Mouse (Mus musculus) brain, embryonic 14.5 days (tissue): ENCODE data around the gene Slc9a4.

Experiments
- CTCF ChIP-seq: fragments of 200-500 bp; IDR thresholded peaks from 2 replicates; pipeline ENCODE4 v1.5.1; 2012; ENCODE audit warnings: inconsistent platforms, mild to moderate bottlenecking, moderate library complexity, borderline replicate concordance; ENCODE audit not compliant: insufficient read depth, insufficient read length; ENCODE audit errors: extremely low read depth
- POLR2A ChIP-seq: fragments of 200-500 bp; IDR thresholded peaks from 2 replicates; pipeline ENCODE4 v1.6.1; 2012; ENCODE audit warnings: mild to moderate bottlenecking, inconsistent platforms, borderline replicate concordance; ENCODE audit not compliant: poor library complexity, insufficient read depth, insufficient read length, severe bottlenecking; ENCODE audit errors: extremely low read depth

GRCm38 (mm10) chr1:40670025-40670424 lies 90.1 kb downstream of the Slc9a4 start:
- TF ChIP-seq CTCF (no peak), POLR2A (no peak)
